In genomic region chr12:105676274-105676673, GRCm38 (mm10) we compare ENCODE assay signal across 19 mouse cellular contexts. TPM values are rescaled to one million over a fixed set of nuclear protein-coding genes. Genes with fewer than 3 reads are reported as not detected.
DNase-seq lines count a peak whose midpoint lies in the region; ATAC-seq and TF ChIP-seq lines count a peak whose summit lies in the region.
"Had no signal": no experiment of that assay in that cellular context is flagged by ENCODE, and none has a peak within 500 bp of the region (broad histone marks: within the 10 kb centered on the region; RNA-seq: fewer than 3 reads in every experiment).

No protein-coding gene starts in this region.

- peak overlapping the region; percentile 3; the same call in 1 of the 2 replicates for H3K27ac ChIP-seq in liver, embryonic 13.5 days
- no peak overlapping the region for H3K27ac ChIP-seq in liver, postnatal 0 days (ENCODE audit: low read depth)
- H3K27ac ChIP-seq in intestine, embryonic 16.5 days (ENCODE audit: low read length) = no peak overlapping the region
- H3K27ac ChIP-seq: embryonic facial prominence, embryonic 13.5 days; forebrain, embryonic 12.5 days; heart, embryonic 13.5 days; hindbrain, embryonic 15.5 days had no signal

- H3K9me3 ChIP-seq in liver, embryonic 13.5 days (replicated peaks) = no peaks in the 10 kb centered on the region
- H3K9me3 ChIP-seq in liver, postnatal 0 days (ENCODE audit: low read length) = no peaks in the 10 kb centered on the region
- H3K9me3 ChIP-seq in intestine, embryonic 16.5 days (ENCODE audit: control insufficient read depth, low read length) = no peaks in the 10 kb centered on the region
- H3K9me3 ChIP-seq: embryonic facial prominence, embryonic 13.5 days; forebrain, embryonic 12.5 days; heart, embryonic 13.5 days; hindbrain, embryonic 15.5 days had no signal

- ATAC-seq in liver, embryonic 13.5 days (ENCODE audit: low read depth) = peak; percentile 78
- ATAC-seq in liver, postnatal 0 days = peak; percentile 54; the same call in 1 of the 2 replicates
- ATAC-seq in frontal cortex, adult (ENCODE audit: low TSS enrichment) = no peak
- ATAC-seq in intestine, embryonic 16.5 days = no peak
- ATAC-seq: forebrain, embryonic 16.5 days had no signal

- TF ChIP-seq EP300 in liver, postnatal 0 days (IDR thresholded peaks at IDR 0.05; ENCODE audit: low read depth) = no peak

- DNase-seq in liver = peak; percentile 9
- peak; percentile 10 for DNase-seq in liver, embryonic 13.5 days
- DNase-seq in liver, postnatal 0 days = no peak
- DNase-seq in cerebellum, postnatal 14 days = no peak
- DNase-seq: adrenal gland, adult 8-10 months; adrenal gland, postnatal 36 days; cerebellum, adult 11 months; cerebellum, adult 8-10 months; cerebellum, postnatal 25 days; gastrocnemius, postnatal 25 days; heart, adult 11 months; heart, postnatal 36 days had no signal

- H3K4me3 ChIP-seq in liver, embryonic 13.5 days (replicated peaks) = no peak overlapping the region
- H3K4me3 ChIP-seq in liver, postnatal 0 days (ENCODE audit: low read depth, low read length) = no peak overlapping the region
- H3K4me3 ChIP-seq in intestine, embryonic 16.5 days (ENCODE audit: low read length) = no peak overlapping the region
- H3K4me3 ChIP-seq: embryonic facial prominence, embryonic 13.5 days; forebrain, embryonic 12.5 days; heart, embryonic 13.5 days; hindbrain, embryonic 15.5 days had no signal

- no peak overlapping the region for H3K9ac ChIP-seq in liver, embryonic 13.5 days
- no peak overlapping the region for H3K9ac ChIP-seq in liver, postnatal 0 days (replicated peaks)
- H3K9ac ChIP-seq in intestine, embryonic 16.5 days (ENCODE audit: low read depth, low read length) = no peak overlapping the region
- H3K9ac ChIP-seq: embryonic facial prominence, embryonic 13.5 days; forebrain, embryonic 12.5 days; heart, embryonic 13.5 days; hindbrain, embryonic 15.5 days had no signal

- H3K36me3 ChIP-seq in liver, embryonic 13.5 days = peaks cover 67% of the 10 kb centered on the region
- H3K36me3 ChIP-seq in liver, postnatal 0 days (replicated peaks; ENCODE audit: insufficient read depth, low read length) = peaks cover 23% of the 10 kb centered on the region
- H3K36me3 ChIP-seq in intestine, embryonic 16.5 days (ENCODE audit: control insufficient read depth, insufficient read depth, low read length) = peaks cover 13% of the 10 kb centered on the region

- no peak overlapping the region for H3K4me2 ChIP-seq in liver, embryonic 13.5 days
- no peak overlapping the region for H3K4me2 ChIP-seq in liver, postnatal 0 days (ENCODE audit: low read depth, low read length)
- H3K4me2 ChIP-seq in intestine, embryonic 16.5 days (ENCODE audit: low read depth, low read length) = no peak overlapping the region
- H3K4me2 ChIP-seq: embryonic facial prominence, embryonic 13.5 days; forebrain, embryonic 12.5 days; heart, embryonic 13.5 days; hindbrain, embryonic 15.5 days had no signal

- peaks cover 18% of the 10 kb centered on the region for H3K4me1 ChIP-seq in liver, embryonic 13.5 days (replicated peaks)
- no peaks in the 10 kb centered on the region for H3K4me1 ChIP-seq in liver, postnatal 0 days (ENCODE audit: insufficient read depth)
- no peaks in the 10 kb centered on the region for H3K4me1 ChIP-seq in intestine, embryonic 16.5 days (ENCODE audit: control insufficient read depth, insufficient read depth, low read length)
- H3K4me1 ChIP-seq: embryonic facial prominence, embryonic 13.5 days; forebrain, embryonic 12.5 days; heart, embryonic 13.5 days; hindbrain, embryonic 15.5 days had no signal

- H3K27me3 ChIP-seq in liver, embryonic 13.5 days = no peaks in the 10 kb centered on the region
- no peaks in the 10 kb centered on the region for H3K27me3 ChIP-seq in liver, postnatal 0 days (ENCODE audit: insufficient read depth, low read length)
- H3K27me3 ChIP-seq in intestine, embryonic 16.5 days (replicated peaks; ENCODE audit: control insufficient read depth, insufficient read depth, low read length) = no peaks in the 10 kb centered on the region
- H3K27me3 ChIP-seq: embryonic facial prominence, embryonic 13.5 days; forebrain, embryonic 12.5 days; heart, embryonic 13.5 days; hindbrain, embryonic 15.5 days had no signal

- WGBS in liver, embryonic 13.5 days (ENCODE audit: insufficient replicate concordance) = 42% methylated on average over 8 of the region's 8 CpGs
- 72% methylated on average over 8 of the region's 8 CpGs for WGBS in liver, postnatal 0 days (ENCODE audit: insufficient replicate concordance)
- 89% methylated on average over 8 of the region's 8 CpGs for whole genome bisulfite sequencing in intestine, embryonic 16.5 days

- no peak for TF ChIP-seq CTCF in liver, postnatal 0 days (IDR thresholded peaks at IDR 0.05; ENCODE audit: low read depth)

RNA-seq across cellular contexts. Expression of gene Gskip, which starts 8.4 kb away (rescaled TPM):
- 13.2 and 14.4 TPM in 2 replicates for polyA plus RNA-seq in liver, embryonic 13.5 days (2015; fragmentation: Nextera tagmentation; extraction: Ambion mirVana)
- 12.1 and 16.3 TPM in 2 replicates for polyA plus RNA-seq in liver, postnatal 0 days (2015; fragmentation: Nextera tagmentation; extraction: Ambion mirVana)
- polyA plus RNA-seq in intestine, embryonic 16.5 days (2015; fragmentation: Nextera tagmentation; extraction: Ambion mirVana) = 29.7 and 30.2 TPM in 2 replicates

RNA-seq across cellular contexts. Expression of gene Atg2b, which starts 8.7 kb away (rescaled TPM):
- 7.5 and 8.2 TPM in 2 replicates for polyA plus RNA-seq in liver, embryonic 13.5 days (2015; fragmentation: Nextera tagmentation; extraction: Ambion mirVana)
- 3.9 and 4.0 TPM in 2 replicates for polyA plus RNA-seq in liver, postnatal 0 days (2015; fragmentation: Nextera tagmentation; extraction: Ambion mirVana)
- polyA plus RNA-seq in intestine, embryonic 16.5 days (2015; fragmentation: Nextera tagmentation; extraction: Ambion mirVana) = 10.5 and 13.5 TPM in 2 replicates

RNA-seq across cellular contexts. Expression of gene Ak7, which starts 29.5 kb away (rescaled TPM):
- 0.03 and 0.07 TPM in 2 replicates for polyA plus RNA-seq in liver, embryonic 13.5 days (2015; fragmentation: Nextera tagmentation; extraction: Ambion mirVana)
- 0.18 and 0.21 TPM in 2 replicates for polyA plus RNA-seq in liver, postnatal 0 days (2015; fragmentation: Nextera tagmentation; extraction: Ambion mirVana)
- 0.40 and 0.49 TPM in 2 replicates for polyA plus RNA-seq in intestine, embryonic 16.5 days (2015; fragmentation: Nextera tagmentation; extraction: Ambion mirVana)

Comparison
In these comparisons a context has a peak if more than half of its experiments do, and no peak if none do; other contexts are left out.
1. DNase-seq: peak in liver (single experiment) and liver, embryonic 13.5 days (single experiment); none in liver, postnatal 0 days (single experiment) and cerebellum, postnatal 14 days (0 of 2).
2. ATAC-seq: peak in liver, embryonic 13.5 days (single experiment) and liver, postnatal 0 days (single experiment); none in frontal cortex, adult (single experiment) and intestine, embryonic 16.5 days (single experiment).